Mouse (Mus musculus): ENCODE results near the gene Arhgef3. TPM values are rescaled to one million over a fixed set of nuclear protein-coding genes. Genes with fewer than 3 reads are reported as not detected.

The Arhgef3 gene
- total RNA-seq, 4 experiments from 2014 or later = 68.5 to 86.1 (median 79.8) TPM

- no peak for DNase-seq (ENCODE audit: low spot score in 2 of 2)
Observed at GRCm38 (mm10) chr14:27266601-27267000, 151.9 kb downstream of the Arhgef3 start.

- no peak for DNase-seq (ENCODE audit: low spot score in 2 of 2)
Observed at GRCm38 (mm10) chr14:27268137-27268536, 153.4 kb downstream of the Arhgef3 start.

GRCm38 (mm10) chr14:27268986-27269700, 154.4 kb downstream of the Arhgef3 start:
- peak; percentile 42 to 55 for DNase-seq (ENCODE audit: low spot score in 2 of 2)

- DNase-seq (ENCODE audit: low spot score in 2 of 2) = peak; percentile 56 to 68
Observed at GRCm38 (mm10) chr14:27269836-27270235, 155.1 kb downstream of the Arhgef3 start.

GRCm38 (mm10) chr14:27270466-27270865, 155.8 kb downstream of the Arhgef3 start:
- no peak for DNase-seq (ENCODE audit: low spot score in 2 of 2)

- DNase-seq (ENCODE audit: low spot score in 2 of 2) = peak in 1 of 2 experiments; percentile 18
Observed at GRCm38 (mm10) chr14:27271371-27272071, 156.8 kb downstream of the Arhgef3 start.

- no peak for DNase-seq (ENCODE audit: low spot score in 2 of 2)
Observed at GRCm38 (mm10) chr14:27272072-27272834, 157.6 kb downstream of the Arhgef3 start.

- DNase-seq (ENCODE audit: low spot score in 2 of 2) = no peak
Observed at GRCm38 (mm10) chr14:27272835-27273138, 158.1 kb downstream of the Arhgef3 start.

GRCm38 (mm10) chr14:27273169-27273568, 158.5 kb downstream of the Arhgef3 start:
- DNase-seq (ENCODE audit: low spot score in 2 of 2) = no peak

- no peak for DNase-seq (ENCODE audit: low spot score in 2 of 2)
Observed at GRCm38 (mm10) chr14:27277259-27277658, 162.6 kb downstream of the Arhgef3 start.

- no peak for DNase-seq (ENCODE audit: low spot score in 2 of 2)
Observed at GRCm38 (mm10) chr14:27280201-27280890, 165.6 kb downstream of the Arhgef3 start.

- no peak for DNase-seq (ENCODE audit: low spot score in 2 of 2)
Observed at GRCm38 (mm10) chr14:27283956-27284355, 169.3 kb downstream of the Arhgef3 start.

- no peak for DNase-seq (ENCODE audit: low spot score in 2 of 2)
Observed at GRCm38 (mm10) chr14:27286202-27286601, 171.5 kb downstream of the Arhgef3 start.

GRCm38 (mm10) chr14:27289053-27289452, 174.4 kb downstream of the Arhgef3 start:
- no peak for DNase-seq (ENCODE audit: low spot score in 2 of 2)

- DNase-seq (ENCODE audit: low spot score in 2 of 2) = no peak
Observed at GRCm38 (mm10) chr14:27292101-27292500, 177.4 kb downstream of the Arhgef3 start.

- DNase-seq (ENCODE audit: low spot score in 2 of 2) = no peak
Observed at GRCm38 (mm10) chr14:27295821-27296220, 181.1 kb downstream of the Arhgef3 start.

- DNase-seq (ENCODE audit: low spot score in 2 of 2) = no peak
Observed at GRCm38 (mm10) chr14:27296987-27297386, 182.3 kb downstream of the Arhgef3 start.

- DNase-seq (ENCODE audit: low spot score in 2 of 2) = no peak
Observed at GRCm38 (mm10) chr14:27298875-27299274, 184.2 kb downstream of the Arhgef3 start.

- DNase-seq (ENCODE audit: low spot score in 2 of 2) = no peak
Observed at GRCm38 (mm10) chr14:27299705-27300104, 185.0 kb downstream of the Arhgef3 start.

- peak in 1 of 2 experiments; percentile 7 for DNase-seq (ENCODE audit: low spot score in 2 of 2)
Observed at GRCm38 (mm10) chr14:27301768-27302499, 187.2 kb downstream of the Arhgef3 start.

- DNase-seq (ENCODE audit: low spot score in 2 of 2) = no peak
Observed at GRCm38 (mm10) chr14:27303294-27303693, 188.6 kb downstream of the Arhgef3 start.
